In the genomic region with DNA sequence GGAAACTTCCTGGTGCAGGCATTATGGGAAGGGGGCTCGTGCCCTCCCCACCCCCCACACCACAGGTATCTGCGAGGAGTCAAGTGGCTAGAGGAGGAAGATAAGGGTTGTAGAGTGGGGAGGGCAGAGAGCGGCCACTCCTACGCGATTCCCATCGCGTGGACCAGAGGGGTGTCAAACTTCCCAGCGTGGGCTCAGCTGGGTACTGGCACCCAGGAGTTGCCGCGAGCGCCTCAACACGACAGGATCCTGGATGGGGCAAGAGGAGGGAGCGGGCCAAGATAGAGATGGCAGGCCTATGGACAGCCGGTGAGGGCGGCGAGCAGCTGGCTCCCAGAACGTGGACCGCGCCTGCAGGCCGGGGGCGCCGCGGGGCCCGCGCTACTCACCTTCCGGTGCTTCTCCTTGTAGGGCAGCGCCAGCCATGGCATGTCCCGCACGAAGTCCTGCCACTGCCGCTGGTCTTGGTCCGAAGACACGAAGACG, we compare ENCODE assay signal across 8 mouse cellular contexts. TPM values are rescaled to one million over a fixed set of nuclear protein-coding genes. Genes with fewer than 3 reads are reported as not detected.
DNase-seq lines count a peak whose midpoint lies in the region; ATAC-seq and TF ChIP-seq lines count a peak whose summit lies in the region.

No protein-coding gene starts in this region.

- H3K4me1 ChIP-seq in lung, embryonic 15.5 days: peaks cover 14% of the 10 kb centered on the region; the same call in 1 of the 2 replicates
- H3K4me1 ChIP-seq in brown adipose tissue, adult 24 weeks (ENCODE audit: control insufficient read depth, insufficient read depth, insufficient read length, low read length): peaks cover 5% of the 10 kb centered on the region; the same call in 1 of the 2 replicates
- peaks cover 20% of the 10 kb centered on the region for H3K4me1 ChIP-seq in forebrain, embryonic 16.5 days (replicated peaks; ENCODE audit: control insufficient read depth, insufficient read depth, low read length)
- H3K4me1 ChIP-seq in limb, embryonic 11.5 days (ENCODE audit: control insufficient read depth, insufficient read depth, low read length): peaks cover 12% of the 10 kb centered on the region
- H3K4me1 ChIP-seq in midbrain, postnatal 0 days (ENCODE audit: insufficient read depth, low read length): no peaks in the 10 kb centered on the region

- DNase-seq in lung, postnatal 14 days: no peak
- peak; percentile 74 for DNase-seq in limb, embryonic 11.5 days (ENCODE audit: low spot score)
- peak; percentile 40 for DNase-seq in midbrain, postnatal 0 days (ENCODE audit: low spot score)
- no peak for DNase-seq in thymus, postnatal 36 days
- no peak for DNase-seq in right cerebral cortex, postnatal 4 days

- peak; percentile 61 for ATAC-seq in lung, embryonic 15.5 days (ENCODE audit: borderline replicate concordance, extremely low read depth, low FRiP score, low TSS enrichment)
- ATAC-seq in forebrain, embryonic 16.5 days: peak; percentile 53
- peak; percentile 51; the same call in 1 of the 2 replicates for ATAC-seq in limb, embryonic 11.5 days (ENCODE audit: insufficient number of reproducible peaks, low FRiP score, low TSS enrichment, low read depth)
- peak; percentile 44 for ATAC-seq in midbrain, postnatal 0 days (ENCODE audit: low FRiP score)

- H3K27ac ChIP-seq in lung, embryonic 15.5 days: peak overlapping the region; percentile 85
- H3K27ac ChIP-seq in brown adipose tissue, adult 24 weeks (replicated peaks; ENCODE audit: low read depth, low read length): peak overlapping the region; percentile 23
- peak overlapping the region; percentile 69; the same call in 1 of the 2 replicates for H3K27ac ChIP-seq in forebrain, embryonic 16.5 days (ENCODE audit: low read length)
- peak overlapping the region; percentile 79 for H3K27ac ChIP-seq in limb, embryonic 11.5 days (replicated peaks; ENCODE audit: low read depth, low read length)
- H3K27ac ChIP-seq in midbrain, postnatal 0 days (ENCODE audit: low read depth, low read length): peak overlapping the region; percentile 52

- H3K27me3 ChIP-seq in lung, embryonic 15.5 days: no peaks in the 10 kb centered on the region
- H3K27me3 ChIP-seq in forebrain, embryonic 16.5 days (replicated peaks; ENCODE audit: control insufficient read depth, insufficient read depth, low read length): no peaks in the 10 kb centered on the region
- no peaks in the 10 kb centered on the region for H3K27me3 ChIP-seq in limb, embryonic 11.5 days (ENCODE audit: control insufficient read depth, insufficient read depth, low read length)
- no peaks in the 10 kb centered on the region for H3K27me3 ChIP-seq in midbrain, postnatal 0 days (ENCODE audit: insufficient read depth, low read length)

- no peaks in the 10 kb centered on the region for H3K9me3 ChIP-seq in lung, embryonic 15.5 days
- no peaks in the 10 kb centered on the region for H3K9me3 ChIP-seq in forebrain, embryonic 16.5 days (ENCODE audit: control insufficient read depth, low read length)
- H3K9me3 ChIP-seq in limb, embryonic 11.5 days (ENCODE audit: control insufficient read depth, low read length): no peaks in the 10 kb centered on the region
- no peaks in the 10 kb centered on the region for H3K9me3 ChIP-seq in midbrain, postnatal 0 days (ENCODE audit: low read length)

- H3K4me3 ChIP-seq in lung, embryonic 15.5 days: peak overlapping the region; percentile 57
- H3K4me3 ChIP-seq in brown adipose tissue, adult 24 weeks (ENCODE audit: insufficient read depth, low read depth, low read length): peak overlapping the region; percentile 71
- peak overlapping the region; percentile 63 for H3K4me3 ChIP-seq in forebrain, embryonic 16.5 days (replicated peaks; ENCODE audit: low read length)
- peak overlapping the region; percentile 80 for H3K4me3 ChIP-seq in limb, embryonic 11.5 days (ENCODE audit: low read depth, low read length)
- peak overlapping the region; percentile 75 for H3K4me3 ChIP-seq in midbrain, postnatal 0 days (ENCODE audit: low read depth, low read length)

- no peak for TF ChIP-seq CTCF in midbrain, postnatal 0 days (IDR thresholded peaks at IDR 0.05)

- H3K4me2 ChIP-seq in lung, embryonic 15.5 days: peak overlapping the region; percentile 89
- H3K4me2 ChIP-seq in forebrain, embryonic 16.5 days (ENCODE audit: low read length): peak overlapping the region; percentile 98
- H3K4me2 ChIP-seq in limb, embryonic 11.5 days (ENCODE audit: low read depth, severe bottlenecking): peak overlapping the region; percentile 66
- peak overlapping the region; percentile 71 for H3K4me2 ChIP-seq in midbrain, postnatal 0 days (ENCODE audit: low read depth, low read length, poor library complexity, severe bottlenecking)

- H3K9ac ChIP-seq in lung, embryonic 15.5 days: peak overlapping the region; percentile 64
- peak overlapping the region; percentile 78 for H3K9ac ChIP-seq in forebrain, embryonic 16.5 days (replicated peaks; ENCODE audit: low read depth, low read length)
- H3K9ac ChIP-seq in limb, embryonic 11.5 days (ENCODE audit: low read length): peak overlapping the region; percentile 81
- H3K9ac ChIP-seq in midbrain, postnatal 0 days (replicated peaks; ENCODE audit: low read length, poor library complexity, severe bottlenecking): peak overlapping the region; percentile 60

- WGBS in lung, embryonic 15.5 days: under 1% methylated on average over 33 of the region's 33 CpGs
- under 1% methylated on average over 25 of the region's 33 CpGs for WGBS in forebrain, embryonic 16.5 days
- 0% methylated on average over 27 of the region's 33 CpGs for WGBS in limb, embryonic 11.5 days
- WGBS in midbrain, postnatal 0 days: 0% methylated on average over 26 of the region's 33 CpGs

- no peaks in the 10 kb centered on the region for H3K36me3 ChIP-seq in lung, embryonic 15.5 days
- H3K36me3 ChIP-seq in forebrain, embryonic 16.5 days (ENCODE audit: control insufficient read depth, insufficient read depth): no peaks in the 10 kb centered on the region
- no peaks in the 10 kb centered on the region for H3K36me3 ChIP-seq in limb, embryonic 11.5 days (ENCODE audit: control insufficient read depth, insufficient read depth, low read length)
- H3K36me3 ChIP-seq in midbrain, postnatal 0 days (ENCODE audit: insufficient read depth, low read length): no peaks in the 10 kb centered on the region

RNA-seq across cellular contexts. Expression of gene Nxn, which starts 0.6 kb away (rescaled TPM):
- 24.0 and 24.4 TPM in 2 replicates for polyA plus RNA-seq in lung, embryonic 15.5 days (2015; fragmentation: Nextera tagmentation; extraction: Ambion mirVana)
- 2.0 and 3.6 TPM in 2 replicates for polyA plus RNA-seq in brown adipose tissue, adult 24 weeks (2012; ENCODE audit: insufficient read depth, insufficient read length, missing spikeins)
- polyA plus RNA-seq in forebrain, embryonic 16.5 days (2015; fragmentation: Nextera tagmentation; extraction: Ambion mirVana): 14.5 and 15.6 TPM in 2 replicates
- polyA plus RNA-seq in limb, embryonic 11.5 days (2014; fragmentation: Nextera tagmentation; extraction: Ambion mirVana): 45.7 and 57.3 TPM in 2 replicates
- total RNA-seq in midbrain, postnatal 0 days (2014; rRNA removed): 25.2 and 32.2 TPM in 2 replicates
- polyA plus RNA-seq in midbrain, postnatal 0 days (2015; fragmentation: Nextera tagmentation; extraction: Ambion mirVana): 13.7 and 15.2 TPM in 2 replicates

RNA-seq across cellular contexts. Expression of gene Timm22, which starts 8.4 kb away (rescaled TPM):
- polyA plus RNA-seq in lung, embryonic 15.5 days (2015; fragmentation: Nextera tagmentation; extraction: Ambion mirVana): 105 and 106 TPM in 2 replicates
- polyA plus RNA-seq in brown adipose tissue, adult 24 weeks (2012; ENCODE audit: insufficient read depth, insufficient read length, missing spikeins): 29.2 and 43.4 TPM in 2 replicates
- polyA plus RNA-seq in forebrain, embryonic 16.5 days (2015; fragmentation: Nextera tagmentation; extraction: Ambion mirVana): 94.0 and 101 TPM in 2 replicates
- polyA plus RNA-seq in limb, embryonic 11.5 days (2014; fragmentation: Nextera tagmentation; extraction: Ambion mirVana): 135 and 152 TPM in 2 replicates
- total RNA-seq in midbrain, postnatal 0 days (2014; rRNA removed): 26.6 and 38.0 TPM in 2 replicates
- 103 and 104 TPM in 2 replicates for polyA plus RNA-seq in midbrain, postnatal 0 days (2015; fragmentation: Nextera tagmentation; extraction: Ambion mirVana)

Comparison
In these comparisons a context has a peak if more than half of its experiments do, and no peak if none do; other contexts are left out.
1. H3K27ac ChIP-seq: peak in every context shown above with its lines; median percentile 85 in lung, embryonic 15.5 days; 79 in limb, embryonic 11.5 days; 69 in forebrain, embryonic 16.5 days; 52 in midbrain, postnatal 0 days; 23 in brown adipose tissue, adult 24 weeks.
2. DNase-seq: peak in limb, embryonic 11.5 days (single experiment) and midbrain, postnatal 0 days (single experiment); none in lung, postnatal 14 days (single experiment), thymus, postnatal 36 days (0 of 2) and right cerebral cortex, postnatal 4 days (single experiment).
3. Peak in every context shown above with its lines, with median percentiles within 50 percentile points of each other: ATAC-seq, H3K4me2 ChIP-seq, H3K4me3 ChIP-seq and H3K9ac ChIP-seq.